In the genomic region with DNA sequence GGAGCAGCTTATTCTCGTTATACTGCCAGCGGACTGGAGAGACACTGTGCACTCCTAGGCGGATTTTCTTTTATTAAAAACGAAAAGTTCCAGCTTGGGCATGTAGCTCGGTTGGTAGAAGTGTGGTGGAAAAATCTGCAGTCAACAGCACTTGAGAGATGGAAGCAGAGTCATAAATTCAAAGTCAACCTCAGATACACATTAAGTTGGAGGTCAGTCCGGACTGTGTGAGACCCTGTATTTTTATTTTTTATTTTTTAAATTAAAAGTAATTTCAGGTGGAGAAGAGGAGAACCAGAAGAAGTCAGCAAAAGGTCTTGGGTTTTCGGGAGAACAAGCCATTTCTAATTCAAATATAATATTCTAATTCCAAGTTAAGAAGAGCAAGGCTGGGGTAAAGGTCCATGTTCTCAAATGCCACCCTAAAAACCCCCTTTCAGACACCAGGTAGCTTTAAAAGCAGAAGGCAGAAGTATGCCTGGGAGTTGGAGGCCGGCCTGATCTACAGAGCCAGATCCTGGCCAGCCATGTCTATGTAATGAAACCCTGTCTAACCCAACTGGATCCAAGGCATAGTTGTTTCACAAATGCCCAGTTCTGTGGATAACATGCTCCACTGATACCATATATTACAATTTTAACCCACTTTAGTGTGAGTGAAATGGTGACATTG, we compare ENCODE assay signal across 8 mouse cellular contexts. TPM values are rescaled to one million over a fixed set of nuclear protein-coding genes. Genes with fewer than 3 reads are reported as not detected.
DNase-seq lines count a peak whose midpoint lies in the region; ATAC-seq and TF ChIP-seq lines count a peak whose summit lies in the region.

No protein-coding gene starts in this region.

- no peaks in the 10 kb centered on the region for H3K36me3 ChIP-seq in C2C12 (ENCODE audit: control insufficient read depth, insufficient read depth)
- H3K36me3 ChIP-seq in forebrain, embryonic 13.5 days (ENCODE audit: poor library complexity, severe bottlenecking) = peaks cover 3% of the 10 kb centered on the region; the same call in 1 of the 2 replicates
- no peaks in the 10 kb centered on the region for H3K36me3 ChIP-seq in liver, embryonic 14.5 days (replicated peaks; ENCODE audit: control insufficient read depth, insufficient read depth, low read depth)

- peak overlapping the region; percentile 95 for H3K9ac ChIP-seq in forebrain, embryonic 13.5 days
- peak overlapping the region; percentile 83 for H3K9ac ChIP-seq in liver, embryonic 14.5 days (replicated peaks)

- H3K79me2 ChIP-seq in C2C12 (ENCODE audit: control insufficient read depth, insufficient read depth) = peaks cover 39% of the 10 kb centered on the region

- intact Hi-C loops in gastrocnemius, adult 2 months (cut with DNase I) = loop anchor here (5.0 to 10.0 kb wide), 3 partner anchors 46 to 283 kb away; a partner anchor contains a TSS

- peak overlapping the region; percentile 87 for H3K4me2 ChIP-seq in forebrain, embryonic 13.5 days
- peak overlapping the region; percentile 88 for H3K4me2 ChIP-seq in liver, embryonic 14.5 days (ENCODE audit: low read depth)

- H3K79me3 ChIP-seq in C2C12 (ENCODE audit: low read depth) = peaks cover 33% of the 10 kb centered on the region

- H3K4me3 ChIP-seq in gastrocnemius, adult 2 months = peak overlapping the region; percentile 93
- peak overlapping the region; percentile 68 for H3K4me3 ChIP-seq in C2C12 (ENCODE audit: insufficient read depth, poor library complexity, severe bottlenecking)
- H3K4me3 ChIP-seq in forebrain, embryonic 13.5 days = peak overlapping the region; percentile 88
- H3K4me3 ChIP-seq in liver, embryonic 14.5 days (ENCODE audit: insufficient read depth in 1 of 2, low read depth in 2 of 2, low read length in 2 of 2) = peak overlapping the region; percentile 72 to 78

- ATAC-seq in forebrain, embryonic 13.5 days = peak; percentile 22
- ATAC-seq in liver, embryonic 14.5 days (ENCODE audit: insufficient read depth) = no peak; the same call in 1 of the 2 replicates

- no peaks in the 10 kb centered on the region for H3K27me3 ChIP-seq in C2C12 (ENCODE audit: control insufficient read depth, insufficient read depth, insufficient read length)
- peaks cover 4% of the 10 kb centered on the region; the same call in 1 of the 2 replicates for H3K27me3 ChIP-seq in forebrain, embryonic 13.5 days
- no peaks in the 10 kb centered on the region; the same call in 1 of the 2 replicates for H3K27me3 ChIP-seq in liver, embryonic 14.5 days (ENCODE audit: control insufficient read depth, insufficient read depth, low read length)

- DNase-seq in gastrocnemius, adult 2 months = no peak
- no peak for DNase-seq in gastrocnemius, postnatal 25 days
- no peak for DNase-seq in liver, embryonic 14.5 days (ENCODE audit: low read depth in 3 of 3, low spot score in 3 of 3)
- DNase-seq in retina, postnatal 1 day = no peak
- DNase-seq in adrenal gland, postnatal 10 days = no peak
- DNase-seq in urinary bladder, adult 18-20 months (ENCODE audit: low spot score in 2 of 2) = no peak

- peak overlapping the region; percentile 18 for H3ac ChIP-seq in C2C12 (ENCODE audit: control insufficient read depth, insufficient read length, low read depth)

- 33% methylated on average over 8 of the region's 8 CpGs for WGBS in forebrain, embryonic 13.5 days
- WGBS in liver, embryonic 14.5 days (ENCODE audit: insufficient replicate concordance) = 21% methylated on average over 8 of the region's 8 CpGs

- peaks cover 31% of the 10 kb centered on the region for H3K4me1 ChIP-seq in forebrain, embryonic 13.5 days
- peaks cover 16 to 25% of the 10 kb centered on the region in 2 experiments for H3K4me1 ChIP-seq in liver, embryonic 14.5 days (replicated peaks; ENCODE audit: control insufficient read depth in 2 of 2, insufficient read depth in 2 of 2, low read length in 1 of 2)

- H3K27ac ChIP-seq in gastrocnemius, adult 2 months = peak overlapping the region; percentile 90
- peak overlapping the region; percentile 94; the same call in 1 of the 2 replicates for H3K27ac ChIP-seq in forebrain, embryonic 13.5 days
- H3K27ac ChIP-seq in liver, embryonic 14.5 days = peak overlapping the region; percentile 96

- TF ChIP-seq CTCF in gastrocnemius, adult 2 months (IDR thresholded peaks at IDR 0.05) = no peak
- TF ChIP-seq CTCF in C2C12 (IDR thresholded peaks at IDR 0.05; ENCODE audit: control insufficient read depth, insufficient read depth, insufficient read length) = no peak
- TF ChIP-seq CTCF in liver, embryonic 14.5 days (IDR thresholded peaks at IDR 0.05; ENCODE audit: low read depth) = no peak

- no peak for TF ChIP-seq EP300 in liver, embryonic 14.5 days (IDR thresholded peaks at IDR 0.05; ENCODE audit: low read depth)

- no peaks in the 10 kb centered on the region for H3K9me3 ChIP-seq in forebrain, embryonic 13.5 days (replicated peaks)
- no peaks in the 10 kb centered on the region for H3K9me3 ChIP-seq in liver, embryonic 14.5 days (ENCODE audit: control insufficient read depth, low read length)

TF ChIP-seq in C2C12, 6 proteins besides CTCF, POLR2A, EP300 and RAD21:
- TF ChIP-seq MYOD1 (IDR thresholded peaks at IDR 0.05; ENCODE audit: control insufficient read depth, insufficient read length, low read depth) (no peak), USF1 (IDR thresholded peaks at IDR 0.05; ENCODE audit: low read depth) (no peak), MYOG (IDR thresholded peaks at IDR 0.05; ENCODE audit: control insufficient read depth, extremely low read depth, insufficient read length) (no peak), CEBPB (IDR thresholded peaks at IDR 0.05; ENCODE audit: low read depth) (no peak), MAX (IDR thresholded peaks at IDR 0.05) (no peak), FOSL1 (IDR thresholded peaks at IDR 0.05; ENCODE audit: insufficient read depth, low read length, poor library complexity, severe bottlenecking) (no peak)

RNA-seq across cellular contexts. Expression of a gene that starts 0.8 kb away (rescaled TPM):
- 10 to 100 TPM; 22.2 to 25.1 TPM for total RNA-seq in gastrocnemius, adult 2 months (2021)
- 10 to 100 TPM; 19.1 to 19.8 TPM for total RNA-seq in gastrocnemius, postnatal 25 days (2021)
- 13.0 TPM for polyA plus RNA-seq in C2C12 (2012; fragmentation: generic; extraction: Trizol)
- polyA plus RNA-seq in forebrain, embryonic 13.5 days (2015; fragmentation: Nextera tagmentation; extraction: Ambion mirVana) = 62.3 and 73.0 TPM in 2 replicates
- polyA plus RNA-seq in liver, embryonic 14.5 days (2012; rRNA removed) = 15.3 and 23.6 TPM in 2 replicates
- polyA plus RNA-seq in liver, embryonic 14.5 days (2014; fragmentation: Nextera tagmentation; extraction: Ambion mirVana) = 12.4 and 15.7 TPM in 2 replicates
- total RNA-seq in adrenal gland, postnatal 10 days (2021) = 10 to 100 TPM; 25.9 to 30.3 TPM

RNA-seq across cellular contexts. Expression of a gene that starts 48.5 kb away (rescaled TPM):
- 1 to 10 TPM in 1 of 2 experiments, under 1 TPM in 1; 0.64 to 1.3 TPM for total RNA-seq in gastrocnemius, adult 2 months (2021)
- total RNA-seq in gastrocnemius, postnatal 25 days (2021) = under 1 TPM; 0.67 to 0.70 TPM
- 0.18 TPM for polyA plus RNA-seq in C2C12 (2012; fragmentation: generic; extraction: Trizol)
- 4.9 and 5.0 TPM in 2 replicates for polyA plus RNA-seq in forebrain, embryonic 13.5 days (2015; fragmentation: Nextera tagmentation; extraction: Ambion mirVana)
- 5.4 and 8.6 TPM in 2 replicates for polyA plus RNA-seq in liver, embryonic 14.5 days (2012; rRNA removed)
- 15.2 and 15.9 TPM in 2 replicates for polyA plus RNA-seq in liver, embryonic 14.5 days (2014; fragmentation: Nextera tagmentation; extraction: Ambion mirVana)
- total RNA-seq in adrenal gland, postnatal 10 days (2021) = 1 to 10 TPM; 3.9 to 5.1 TPM

RNA-seq across cellular contexts. Expression of a gene that starts 57.8 kb away (rescaled TPM):
- total RNA-seq in gastrocnemius, adult 2 months (2021) = 1 to 10 TPM; 1.4 to 1.6 TPM
- total RNA-seq in gastrocnemius, postnatal 25 days (2021) = 1 to 10 TPM; 1.0 to 1.4 TPM
- polyA plus RNA-seq in C2C12 (2012; fragmentation: generic; extraction: Trizol) = 0.60 TPM
- polyA plus RNA-seq in forebrain, embryonic 13.5 days (2015; fragmentation: Nextera tagmentation; extraction: Ambion mirVana) = 1.1 and 1.4 TPM in 2 replicates
- polyA plus RNA-seq in liver, embryonic 14.5 days (2012; rRNA removed) = 0.38 and 0.59 TPM in 2 replicates
- polyA plus RNA-seq in liver, embryonic 14.5 days (2014; fragmentation: Nextera tagmentation; extraction: Ambion mirVana) = 0.19 and 0.37 TPM in 2 replicates
- 1 to 10 TPM; 6.7 to 7.0 TPM for total RNA-seq in adrenal gland, postnatal 10 days (2021)

RNA-seq across cellular contexts. Expression of a gene that starts 58.0 kb away (rescaled TPM):
- total RNA-seq in gastrocnemius, adult 2 months (2021) = 1 to 10 TPM; 3.5 to 4.2 TPM
- 1 to 10 TPM; 2.9 to 3.9 TPM for total RNA-seq in gastrocnemius, postnatal 25 days (2021)
- polyA plus RNA-seq in C2C12 (2012; fragmentation: generic; extraction: Trizol) = 0.57 TPM
- polyA plus RNA-seq in forebrain, embryonic 13.5 days (2015; fragmentation: Nextera tagmentation; extraction: Ambion mirVana) = 7.4 and 9.5 TPM in 2 replicates
- 16.9 and 24.2 TPM in 2 replicates for polyA plus RNA-seq in liver, embryonic 14.5 days (2012; rRNA removed)
- polyA plus RNA-seq in liver, embryonic 14.5 days (2014; fragmentation: Nextera tagmentation; extraction: Ambion mirVana) = 51.9 and 56.9 TPM in 2 replicates
- 1 to 10 TPM; 7.0 to 8.2 TPM for total RNA-seq in adrenal gland, postnatal 10 days (2021)
